Mouse (Mus musculus) megakaryocyte, adult 5-6 weeks (primary cell): Measurements from ENCODE around the gene Atp6v1c2. TPM values are rescaled to one million over a fixed set of nuclear protein-coding genes. Genes with fewer than 3 reads are reported as not detected.

Experiments used
- ATAC-seq: 2 replicates; pipeline ENCODE4 v1.8.0; 2016; ENCODE audit warnings: mild to moderate bottlenecking, inconsistent platforms; ENCODE audit not compliant: poor library complexity, severe bottlenecking
- total RNA-seq, 2 experiments: library from RNA; stranded (forward) in 1 of 2; stranded (reverse) in 1 of 2; fragments of 153-499, 151-499 nt in 1 of 2; fragments of 221-1000, 200-1000 nt in 1 of 2; gene quantifications; 2 replicates each; pipeline versions ENCODE4 v1.2.3 to v1.2.4; 2015 to 2017

Atp6v1c2 gene
- total RNA-seq, 2 experiments from 2014 or later: not detected

GRCm38 (mm10) chr12:17263881-17264280 is 65.3 kb downstream of the Atp6v1c2 start:
- ATAC-seq: no peak

GRCm38 (mm10) chr12:17261005-17261404 is 68.2 kb downstream of the Atp6v1c2 start:
- ATAC-seq: no peak

- ATAC-seq: no peak
These were observed 70.7 kb downstream of the Atp6v1c2 start for GRCm38 (mm10) chr12:17258431-17258830.

- peak; percentile 78 for ATAC-seq
These were observed 72.3 kb downstream of the Atp6v1c2 start for GRCm38 (mm10) chr12:17256905-17257304.

- no peak for ATAC-seq
These were observed 73.6 kb downstream of the Atp6v1c2 start for GRCm38 (mm10) chr12:17255602-17256001.

GRCm38 (mm10) chr12:17253069-17253468 is 76.1 kb downstream of the Atp6v1c2 start:
- ATAC-seq: peak; percentile 88

- no peak for ATAC-seq
These were observed 78.2 kb downstream of the Atp6v1c2 start for GRCm38 (mm10) chr12:17250962-17251361.

GRCm38 (mm10) chr12:17242041-17242440 is 87.1 kb downstream of the Atp6v1c2 start:
- no peak for ATAC-seq

GRCm38 (mm10) chr12:17241614-17242013 is 87.5 kb downstream of the Atp6v1c2 start:
- no peak for ATAC-seq

- ATAC-seq: no peak
These were observed 88.1 kb downstream of the Atp6v1c2 start for GRCm38 (mm10) chr12:17241016-17241415.

GRCm38 (mm10) chr12:17239428-17239688 is 89.8 kb downstream of the Atp6v1c2 start:
- ATAC-seq: no peak

GRCm38 (mm10) chr12:17238588-17239427 is 90.4 kb downstream of the Atp6v1c2 start:
- no peak for ATAC-seq

GRCm38 (mm10) chr12:17235535-17236313 is 93.4 kb downstream of the Atp6v1c2 start:
- ATAC-seq: no peak

Other genes with a start within 250 kb of the Atp6v1c2 start
- gene Kcnf1, start 152.5 kb downstream of the Atp6v1c2 start, total RNA-seq (2015): not detected in 2 replicates
- gene Kcnf1, start 152.5 kb downstream of the Atp6v1c2 start, total RNA-seq (2017): not detected in 2 replicates
- 124 and 125 TPM in 2 replicates for gene Pdia6, start 62.8 kb downstream of the Atp6v1c2 start, total RNA-seq (2015)
- 208 and 212 TPM in 2 replicates for gene Pdia6, start 62.8 kb downstream of the Atp6v1c2 start, total RNA-seq (2017)
- gene Nol10, start 19.1 kb upstream of the Atp6v1c2 start, total RNA-seq (2015): 7.0 and 10.6 TPM in 2 replicates
- gene Nol10, start 19.1 kb upstream of the Atp6v1c2 start, total RNA-seq (2017): 5.9 and 6.0 TPM in 2 replicates
- gene Odc1, start 215.4 kb upstream of the Atp6v1c2 start, total RNA-seq (2015): 36.5 and 42.5 TPM in 2 replicates
- 60.4 and 70.8 TPM in 2 replicates for gene Odc1, start 215.4 kb upstream of the Atp6v1c2 start, total RNA-seq (2017)